In genomic region chr1:163311006-163311836, GRCm38 (mm10) we compare ENCODE assay signal across 8 mouse cellular contexts. TPM values are rescaled to one million over a fixed set of nuclear protein-coding genes. Genes with fewer than 3 reads are reported as not detected.
A peak's percentile ranks its signal among the peaks of the same experiment; 100 is the strongest.
DNase-seq lines count a peak whose midpoint lies in the region; ATAC-seq and TF ChIP-seq lines count a peak whose summit lies in the region.

No protein-coding gene starts in this region.

- 6% methylated on average over 13 of the region's 13 CpGs for WGBS in hindbrain, embryonic 10.5 days
- WGBS in midbrain, embryonic 14.5 days: 14% methylated on average over 13 of the region's 13 CpGs

- no peak for TF ChIP-seq CTCF in cortical plate, adult 2 months (IDR thresholded peaks at IDR 0.05; ENCODE audit: extremely low read depth, insufficient read depth, low read length)

- no peak for ATAC-seq in midbrain, embryonic 14.5 days (ENCODE audit: low FRiP score, low TSS enrichment)
- ATAC-seq in monocyte, adult 5-6 weeks (replicated peaks; ENCODE audit: insufficient number of reproducible peaks, low FRiP score, low TSS enrichment, poor library complexity, severe bottlenecking): no peak

- H3K27me3 ChIP-seq in hindbrain, embryonic 10.5 days (ENCODE audit: insufficient read depth, poor library complexity, severe bottlenecking): peaks cover 100% of the 10 kb centered on the region
- peaks cover 87% of the 10 kb centered on the region for H3K27me3 ChIP-seq in midbrain, embryonic 14.5 days (ENCODE audit: control insufficient read depth, insufficient read depth, low read length)

- no peaks in the 10 kb centered on the region for H3K36me3 ChIP-seq in hindbrain, embryonic 10.5 days
- H3K36me3 ChIP-seq in midbrain, embryonic 14.5 days (ENCODE audit: control insufficient read depth, insufficient read depth, low read length): no peaks in the 10 kb centered on the region

- DNase-seq in heart, adult 18-20 months: peak; percentile 16 to 51
- DNase-seq in heart, adult 9 months (ENCODE audit: low spot score in 2 of 2): no peak
- DNase-seq in hindbrain, embryonic 10.5 days (ENCODE audit: low spot score): peak; percentile 24
- DNase-seq in midbrain, embryonic 14.5 days: no peak
- no peak for DNase-seq in thymus, adult 18-20 months
- DNase-seq in natural killer cell, adult 2 months (ENCODE audit: low spot score in 2 of 2): no peak

- H3K4me3 ChIP-seq in cortical plate, adult 2 months (ENCODE audit: insufficient read depth, low read length): peak overlapping the region; percentile 51
- H3K4me3 ChIP-seq in hindbrain, embryonic 10.5 days: peak overlapping the region; percentile 65
- peak overlapping the region; percentile 39 for H3K4me3 ChIP-seq in midbrain, embryonic 14.5 days (replicated peaks; ENCODE audit: low read depth, low read length)

- no peaks in the 10 kb centered on the region; the same call in 1 of the 2 replicates for H3K4me1 ChIP-seq in cortical plate, adult 2 months (ENCODE audit: control insufficient read depth, insufficient read depth, low read length)
- H3K4me1 ChIP-seq in hindbrain, embryonic 10.5 days (replicated peaks): peaks cover 52% of the 10 kb centered on the region
- H3K4me1 ChIP-seq in midbrain, embryonic 14.5 days (ENCODE audit: control insufficient read depth, insufficient read depth, low read length): peaks cover 19% of the 10 kb centered on the region

- peak overlapping the region; percentile 75 for H3K4me2 ChIP-seq in midbrain, embryonic 14.5 days (ENCODE audit: low read length)

- peak overlapping the region; percentile 52; the same call in 1 of the 2 replicates for H3K9ac ChIP-seq in midbrain, embryonic 14.5 days (replicated peaks; ENCODE audit: low read length)

- TF ChIP-seq POLR2A in cortical plate, adult 2 months (IDR thresholded peaks at IDR 0.05; ENCODE audit: extremely low read depth, insufficient read depth, low read length): no peak

- H3K9me3 ChIP-seq in hindbrain, embryonic 10.5 days: no peaks in the 10 kb centered on the region
- H3K9me3 ChIP-seq in midbrain, embryonic 14.5 days (ENCODE audit: control insufficient read depth, low read length): no peaks in the 10 kb centered on the region

- H3K27ac ChIP-seq in cortical plate, adult 2 months (ENCODE audit: insufficient read depth, low read length): no peak overlapping the region; the same call in 1 of the 2 replicates
- peak overlapping the region; percentile 89 for H3K27ac ChIP-seq in hindbrain, embryonic 10.5 days
- no peak overlapping the region for H3K27ac ChIP-seq in midbrain, embryonic 14.5 days (replicated peaks; ENCODE audit: low read depth, low read length)

RNA-seq across cellular contexts. Expression of gene Prrx1, which starts 2.3 kb away (rescaled TPM):
- 10 to 100 TPM; 26.3 to 30.7 TPM for total RNA-seq in heart, adult 18-20 months (2021)
- polyA plus RNA-seq in cortical plate, adult 2 months (2012; rRNA removed): 4.4 and 4.6 TPM in 2 replicates
- 28.9 and 33.1 TPM in 2 replicates for polyA plus RNA-seq in hindbrain, embryonic 10.5 days (2016; fragmentation: Nextera tagmentation; extraction: Ambion mirVana)
- 0.84 and 3.5 TPM in 2 replicates for polyA plus RNA-seq in midbrain, embryonic 14.5 days (2014; fragmentation: Nextera tagmentation; extraction: Ambion mirVana)
- 0.10 TPM in 1 of 3 replicates, not detected in the others for total RNA-seq in monocyte, adult 5-6 weeks (2017)

Comparison
In these comparisons a context has a peak if more than half of its experiments do, and no peak if none do; other contexts are left out.
1. DNase-seq: peak in heart, adult 18-20 months (2 of 2) and hindbrain, embryonic 10.5 days (single experiment); none in heart, adult 9 months (0 of 2), midbrain, embryonic 14.5 days (single experiment), thymus, adult 18-20 months (0 of 2) and natural killer cell, adult 2 months (0 of 2).
2. Peak in every context shown above with its lines, with median percentiles within 50 percentile points of each other: H3K4me3 ChIP-seq.